Mouse (Mus musculus): ENCODE measurements around the gene Nfe2l1.
A peak's percentile ranks its signal among the peaks of the same experiment; 100 is the strongest.
"Not testable (repeated sequence)": the region's sequence is repeated elsewhere in the genome, so short reads cannot be mapped to it uniquely, and the experiment has no call there.

Nfe2l1 gene

DNA sequence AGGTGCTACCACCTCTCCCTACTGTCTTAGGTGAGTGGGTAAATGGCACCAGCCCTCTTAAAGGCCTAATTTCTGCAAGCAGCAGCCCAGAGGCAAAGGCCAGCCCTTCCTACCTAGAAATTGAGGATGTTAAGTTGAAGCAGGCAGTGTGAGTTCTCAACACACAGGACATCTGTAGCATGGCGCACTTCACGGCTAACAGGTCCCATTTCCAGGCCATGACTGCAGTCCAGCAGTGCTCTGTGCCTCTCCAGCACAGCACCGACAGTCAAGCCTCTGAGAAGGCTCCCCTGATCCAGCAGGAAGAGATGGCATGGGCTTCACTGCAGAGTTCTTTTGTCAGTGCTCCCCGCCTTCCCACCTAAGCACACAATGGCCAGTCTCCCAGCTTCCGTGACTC is 12.8 kb downstream of the Nfe2l1 start:
- no peak for DNase-seq

DNA sequence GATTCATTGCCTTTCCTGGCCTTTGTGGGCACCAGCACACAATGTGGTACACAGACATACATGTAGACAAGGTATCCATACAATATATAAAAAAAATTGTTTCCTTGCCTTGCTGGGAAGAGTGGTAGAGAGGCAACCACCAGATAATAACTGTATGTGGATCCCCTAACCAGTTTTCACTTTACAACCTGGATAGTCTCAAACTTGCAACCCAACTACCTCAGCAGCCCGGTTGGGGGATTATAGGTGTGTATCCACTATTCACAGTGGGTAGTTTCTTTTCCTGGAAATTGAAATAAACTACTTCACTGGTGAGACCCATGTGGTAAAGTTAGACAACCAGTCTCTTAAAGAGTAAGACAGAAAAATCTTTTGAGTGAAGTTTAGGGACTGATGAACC is 13.3 kb downstream of the Nfe2l1 start:
- no peak for DNase-seq

GRCm38 (mm10) chr11:96815895-96816294 is 13.9 kb downstream of the Nfe2l1 start:
- DNase-seq = no peak

GRCm38 (mm10) chr11:96814443-96814842 is 15.3 kb downstream of the Nfe2l1 start:
- no peak for DNase-seq

DNA sequence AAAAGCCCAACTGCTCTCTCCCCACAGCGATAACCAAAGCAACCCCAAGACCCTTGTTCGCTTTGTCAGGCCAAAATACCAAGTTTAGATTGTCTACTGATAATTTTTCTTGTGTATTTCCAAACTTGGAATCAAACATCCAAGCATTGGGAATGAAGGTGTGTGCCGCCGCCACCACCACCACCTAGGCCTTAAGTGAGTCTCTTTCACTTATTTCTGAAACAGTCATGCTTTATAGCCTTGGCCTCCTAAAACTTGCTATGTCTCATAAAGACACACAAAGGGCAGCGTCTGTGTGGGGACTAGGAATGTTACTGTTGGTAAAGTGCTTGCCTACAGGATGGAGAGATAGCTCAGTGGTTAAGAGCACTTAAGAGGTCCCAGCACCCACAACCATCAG is 15.8 kb downstream of the Nfe2l1 start:
- DNase-seq = no peak

DNA sequence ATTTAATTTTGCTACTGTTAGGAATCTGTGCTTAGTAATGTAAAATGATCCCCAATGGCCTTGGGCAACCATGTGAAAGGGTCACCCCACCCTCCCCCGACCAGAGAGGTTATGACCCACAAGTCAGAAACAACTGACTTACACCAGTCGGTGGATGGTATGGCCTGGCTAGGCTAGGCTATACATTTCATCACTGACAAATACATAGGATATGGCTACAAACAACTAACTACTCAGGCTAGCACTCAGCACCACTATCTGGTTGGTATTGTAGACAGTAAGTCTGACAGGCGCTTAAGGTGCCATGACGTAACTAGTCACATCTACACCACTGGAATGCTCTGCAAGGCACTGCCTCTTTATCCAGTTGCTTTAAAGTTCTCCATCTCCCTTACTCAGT is 16.3 kb downstream of the Nfe2l1 start:
- no peak for DNase-seq

DNA sequence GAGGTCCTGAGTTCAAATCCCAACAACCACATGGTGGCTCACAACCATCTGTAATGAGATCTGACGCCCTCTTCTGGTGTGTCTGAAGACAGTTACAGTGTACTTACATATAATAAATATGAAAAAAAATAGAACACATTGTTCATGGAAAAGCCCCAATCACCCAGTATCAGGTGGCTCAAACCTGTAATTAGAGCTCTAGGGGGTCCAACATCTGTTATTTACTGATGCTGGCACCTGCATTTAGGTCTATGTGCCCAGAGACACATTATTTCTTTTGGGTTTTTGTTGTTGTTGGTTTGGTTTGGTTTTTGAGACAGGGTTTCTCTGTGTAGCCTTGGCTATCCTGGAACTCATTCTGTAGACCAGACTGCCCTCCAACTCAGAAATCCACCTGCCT is 18.6 kb downstream of the Nfe2l1 start:
- DNase-seq = not testable (repeated sequence)

DNA sequence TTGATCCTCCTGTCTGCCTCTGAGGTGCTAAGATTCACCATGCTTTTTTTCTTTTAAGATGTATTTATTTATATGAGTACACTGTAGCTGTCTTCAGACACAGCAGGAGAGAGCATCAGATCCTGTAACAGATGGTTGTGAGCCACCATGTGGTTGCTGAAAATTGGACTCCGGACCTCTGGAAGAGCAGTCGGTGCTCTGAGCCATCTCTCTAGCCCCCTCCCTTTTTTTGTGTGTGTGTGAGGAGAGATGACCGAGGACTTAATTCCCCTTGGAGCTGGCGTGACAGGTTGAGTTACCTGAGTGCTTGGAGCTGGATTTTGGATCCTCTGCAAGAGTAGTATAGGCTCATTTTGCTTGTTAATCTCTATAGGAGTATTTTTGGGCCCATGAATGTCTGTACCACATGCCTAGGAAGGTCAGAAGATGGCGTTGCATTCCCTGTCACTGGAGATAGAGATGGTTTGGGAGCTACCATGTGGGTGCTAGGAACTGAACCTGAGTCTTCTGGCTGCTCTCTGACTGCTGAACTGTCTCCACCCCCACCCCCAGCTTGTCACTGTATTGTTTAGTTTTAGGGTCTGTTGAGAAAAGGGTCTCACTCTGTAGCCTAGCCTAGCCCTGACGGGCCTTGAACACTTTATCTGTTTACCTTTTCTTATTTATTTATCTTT is 20.1 kb downstream of the Nfe2l1 start:
- DNase-seq = no peak

DNA sequence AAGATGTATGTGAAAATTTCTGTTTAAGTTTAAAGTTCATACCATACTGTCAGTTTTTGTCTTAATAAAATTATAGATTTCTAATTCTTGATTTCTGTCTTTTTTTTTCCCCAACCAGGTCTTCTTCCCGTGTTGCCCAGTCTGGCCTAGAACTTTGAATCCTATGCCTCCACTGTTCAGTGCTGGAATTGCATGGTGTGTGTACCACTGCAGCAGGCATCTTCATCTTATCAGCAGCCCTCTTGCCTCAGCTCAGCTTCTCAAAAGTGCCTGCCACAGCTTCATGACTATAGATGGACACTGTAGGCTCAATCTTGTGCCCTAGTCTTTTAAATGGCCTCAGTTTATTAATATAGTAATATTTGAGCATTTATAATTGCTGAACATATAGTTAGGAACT is 21.7 kb downstream of the Nfe2l1 start:
- DNase-seq = no peak

- DNase-seq = no peak
Observed at GRCm38 (mm10) chr11:96805606-96806005, 24.2 kb downstream of the Nfe2l1 start.

- no peak for DNase-seq
Observed at GRCm38 (mm10) chr11:96799511-96799910, 30.3 kb downstream of the Nfe2l1 start.

DNA sequence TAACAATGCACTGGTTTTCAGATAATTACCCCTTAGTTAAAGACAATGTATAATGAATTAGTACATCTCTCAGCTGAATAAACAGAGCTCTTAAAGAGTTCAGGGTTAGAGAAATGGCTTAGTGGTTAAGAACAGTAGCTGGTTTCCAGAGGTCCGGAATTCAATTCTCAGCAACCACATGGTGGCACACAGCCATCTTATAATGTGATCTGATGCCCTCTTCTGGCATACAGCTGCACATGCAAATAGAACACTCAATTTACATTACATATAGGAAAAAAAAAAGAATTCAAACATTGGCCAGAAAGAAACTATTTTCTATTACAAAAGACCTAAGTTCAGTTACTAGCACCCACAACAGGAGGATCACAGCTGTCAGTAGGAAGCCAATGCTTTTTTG is 33.2 kb downstream of the Nfe2l1 start:
- no peak for DNase-seq

DNA sequence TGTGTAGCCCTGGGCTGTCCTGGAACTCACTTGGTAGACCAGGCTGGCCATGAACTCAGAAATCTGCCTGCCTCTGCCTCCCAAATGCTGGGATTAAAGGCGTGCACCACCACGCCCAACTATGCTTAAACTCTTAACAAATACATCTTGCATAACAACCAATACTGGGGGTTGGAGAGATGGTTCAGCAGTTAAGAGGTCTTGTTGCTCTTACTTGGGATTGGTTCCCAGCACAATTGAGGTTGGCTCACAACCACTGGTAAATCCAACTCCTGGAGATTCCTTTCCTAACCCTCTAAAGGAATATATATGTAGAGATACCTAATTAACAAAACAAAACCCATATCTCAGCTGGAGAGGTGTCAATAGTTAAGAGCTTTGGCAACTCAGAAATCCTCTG is 33.7 kb downstream of the Nfe2l1 start:
- no peak for DNase-seq

- DNase-seq = no peak
Observed at GRCm38 (mm10) chr11:96795491-96795890, 34.3 kb downstream of the Nfe2l1 start.

DNA sequence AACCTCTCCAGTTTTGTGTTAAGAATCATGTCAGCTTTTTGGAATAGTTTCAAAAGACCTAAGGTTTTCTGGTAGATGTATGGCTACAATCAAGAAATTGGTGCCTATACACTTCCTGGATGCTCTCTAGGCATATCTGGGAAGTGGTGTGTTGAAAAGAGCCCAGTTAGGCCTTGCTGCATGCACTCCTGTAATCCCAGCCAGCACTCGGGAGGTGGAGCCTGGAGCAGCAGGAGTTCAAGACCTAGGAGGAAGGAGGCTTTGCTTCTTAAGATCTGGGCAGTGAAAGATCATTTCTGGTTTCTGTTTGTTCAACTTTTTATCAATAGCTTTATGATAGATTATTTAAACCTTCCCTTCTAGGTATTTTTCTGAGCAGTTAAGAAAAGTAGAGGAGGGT is 39.1 kb downstream of the Nfe2l1 start:
- DNase-seq = no peak

GRCm38 (mm10) chr11:96789990-96790389 is 39.8 kb downstream of the Nfe2l1 start:
- DNase-seq = no peak

GRCm38 (mm10) chr11:96788871-96789795 is 40.6 kb downstream of the Nfe2l1 start, which contains the start of gene Cbx1:
Gene Cbx1 (plus strand): TSS chr11:96789127.
- peak; percentile 95 for DNase-seq

DNA sequence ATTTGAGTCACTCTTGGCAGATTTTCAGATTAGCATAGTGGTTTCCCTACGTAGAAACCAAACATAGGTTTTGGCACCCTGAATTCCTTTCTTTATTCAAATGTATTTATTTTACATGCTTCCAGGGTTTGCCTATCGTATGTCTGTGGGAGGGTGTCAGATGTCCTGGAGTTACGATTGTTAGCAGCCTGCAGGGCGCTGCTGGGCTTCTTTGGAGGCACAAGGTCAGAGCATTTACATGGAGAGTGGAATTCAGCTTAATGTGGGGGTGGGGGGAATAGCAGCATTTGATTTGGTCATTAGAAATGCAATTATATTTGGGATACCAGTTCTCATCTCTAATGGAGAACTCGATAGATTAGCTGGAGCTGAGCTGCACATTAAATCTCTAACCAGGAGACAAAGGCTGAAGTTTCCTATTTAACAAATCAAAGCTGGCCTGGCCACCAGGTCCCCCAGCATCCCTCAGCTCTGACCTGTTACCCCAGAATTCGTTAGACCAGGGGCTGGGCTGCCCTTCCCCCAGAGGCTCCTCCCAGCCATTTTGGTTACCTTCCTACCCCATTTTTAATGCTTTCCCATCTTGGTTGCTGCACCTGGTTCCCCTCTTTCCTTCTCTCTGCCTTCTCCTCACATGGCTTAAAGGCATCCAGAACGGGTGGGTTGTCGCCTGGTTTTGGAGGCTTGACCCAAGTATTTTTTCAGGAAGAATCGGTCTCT is 42.9 kb downstream of the Nfe2l1 start:
- no peak for DNase-seq

DNA sequence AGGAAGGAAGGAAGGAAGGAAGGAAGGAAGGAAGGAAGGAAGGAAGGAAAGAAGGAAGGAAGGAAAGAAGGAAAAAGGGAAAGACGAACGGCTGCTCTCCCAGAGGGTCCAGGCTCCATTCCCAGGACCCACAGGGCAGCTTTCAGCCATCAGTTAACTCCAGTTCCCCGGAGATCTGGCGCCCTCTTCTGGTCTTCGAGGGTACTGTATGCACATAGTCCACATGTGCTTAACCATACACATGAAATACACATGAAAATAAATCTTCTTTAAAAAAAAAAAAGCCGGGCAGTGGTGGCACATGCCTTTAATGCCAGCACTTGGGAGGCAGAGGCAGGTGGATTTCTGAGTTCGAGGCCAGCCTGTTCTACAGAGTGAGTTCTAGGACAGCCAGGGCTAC is 44.9 kb downstream of the Nfe2l1 start:
- DNase-seq = peak; percentile 77

- DNase-seq = no peak
Observed at GRCm38 (mm10) chr11:96781425-96781824, 48.3 kb downstream of the Nfe2l1 start.

DNA sequence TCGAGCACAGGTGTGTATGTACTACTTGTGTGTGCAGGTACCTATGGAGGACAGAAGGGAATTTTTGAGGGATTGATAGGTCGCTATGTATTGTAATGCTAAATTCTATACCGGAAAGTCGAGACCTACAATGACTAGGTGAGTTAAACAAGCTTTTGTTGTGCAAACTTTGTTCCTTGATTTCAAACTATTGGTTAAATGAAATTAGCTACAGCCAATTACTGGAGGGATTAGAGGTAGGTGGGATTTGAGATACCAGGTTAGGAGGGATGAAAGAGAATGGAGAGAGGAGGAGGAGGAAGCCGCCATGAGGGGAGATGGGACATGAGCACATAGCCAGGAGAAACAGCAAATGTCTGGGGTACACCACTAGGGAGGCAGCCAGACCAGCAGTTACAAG is 49.5 kb downstream of the Nfe2l1 start:
- DNase-seq = no peak

- not testable (repeated sequence) for DNase-seq
Observed at GRCm38 (mm10) chr11:96778061-96778627, 51.6 kb downstream of the Nfe2l1 start.
